Mouse (Mus musculus): ENCODE measurements around the gene Pde9a. TPM values are rescaled to one million over a fixed set of nuclear protein-coding genes. Genes with fewer than 3 reads are reported as not detected.

Gene Pde9a
- polyA plus RNA-seq, 1 experiment = 0.14 TPM

- H3K27me3 ChIP-seq (ENCODE audit: control insufficient read depth, insufficient read depth, insufficient read length) = no peaks in the 10 kb centered on the region
- H3K4me3 ChIP-seq = peak overlapping the region; percentile 92
- peak overlapping the region; percentile 94 for H3K4me2 ChIP-seq (ENCODE audit: low read depth)
- H3K79me2 ChIP-seq (ENCODE audit: control insufficient read depth, insufficient read depth) = peaks cover 20% of the 10 kb centered on the region
- no peak overlapping the region for H3ac ChIP-seq (ENCODE audit: control insufficient read depth, insufficient read length)
- peaks cover 15% of the 10 kb centered on the region for H3K36me3 ChIP-seq (ENCODE audit: control insufficient read depth, insufficient read depth)
- no peak for TF ChIP-seq E2F4 (IDR thresholded peaks at IDR 0.05; ENCODE audit: insufficient read depth)
- no peak for TF ChIP-seq CEBPB (IDR thresholded peaks at IDR 0.05; ENCODE audit: insufficient read depth, poor library complexity, severe bottlenecking)
- TF ChIP-seq USF1 (IDR thresholded peaks at IDR 0.05; ENCODE audit: low read depth) = no peak
- no peak for TF ChIP-seq SRF (IDR thresholded peaks at IDR 0.05; ENCODE audit: control insufficient read depth, insufficient read length, low read depth)
- TF ChIP-seq REST (IDR thresholded peaks at IDR 0.05; ENCODE audit: insufficient read depth, insufficient read length) = no peak
- TF ChIP-seq POLR2AphosphoS2 (IDR thresholded peaks at IDR 0.05; ENCODE audit: insufficient read length, low read depth) = no peak
- TF ChIP-seq TCF12 (IDR thresholded peaks at IDR 0.05; ENCODE audit: insufficient read depth, poor library complexity, severe bottlenecking) = no peak
- no peak for TF ChIP-seq POLR2A (IDR thresholded peaks at IDR 0.05; ENCODE audit: insufficient read length, low read depth)
- TF ChIP-seq MAX (IDR thresholded peaks at IDR 0.05; ENCODE audit: low read depth) = no peak
- TF ChIP-seq MYOG (IDR thresholded peaks at IDR 0.05; ENCODE audit: control insufficient read depth in 1 of 3, insufficient read depth in 1 of 3, insufficient read length in 2 of 3, low read depth in 2 of 3) = no peak
- TF ChIP-seq TCF3 (IDR thresholded peaks at IDR 0.05; ENCODE audit: insufficient read length, low read depth) = no peak
Measured at GRCm38 (mm10) chr17:31510944-31511343, 124.9 kb downstream of the Pde9a start.

GRCm38 (mm10) chr17:31511792-31512495, 125.9 kb downstream of the Pde9a start:
- Histone ChIP-seq H3K79me2 (ENCODE audit: control insufficient read depth, insufficient read depth) (peaks cover 20% of the 10 kb centered on the region), H3K4me2 (ENCODE audit: low read depth) (peak overlapping the region; percentile 94), H3K4me3 (peak overlapping the region; percentile 92), H3K36me3 (ENCODE audit: control insufficient read depth, insufficient read depth) (peaks cover 15% of the 10 kb centered on the region), H3K27me3 (ENCODE audit: control insufficient read depth, insufficient read depth, insufficient read length) (no peaks in the 10 kb centered on the region), H3ac (ENCODE audit: control insufficient read depth, insufficient read length) (peak overlapping the region; percentile 11)
- peak; percentile 97 for TF ChIP-seq POLR2AphosphoS2 (IDR thresholded peaks at IDR 0.05; ENCODE audit: insufficient read length, low read depth)
- TF ChIP-seq MAX (IDR thresholded peaks at IDR 0.05; ENCODE audit: low read depth) = peak; percentile 84
- no peak for TF ChIP-seq REST (IDR thresholded peaks at IDR 0.05; ENCODE audit: insufficient read depth, insufficient read length)
- TF ChIP-seq USF1 (IDR thresholded peaks at IDR 0.05; ENCODE audit: low read depth) = peak; percentile 66
- TF ChIP-seq MYOG (IDR thresholded peaks at IDR 0.05; ENCODE audit: control insufficient read depth in 1 of 3, insufficient read depth in 1 of 3, insufficient read length in 2 of 3, low read depth in 2 of 3) = peak in 2 of 3 experiments; percentile 33 to 58
- peak; percentile 87 for TF ChIP-seq SRF (IDR thresholded peaks at IDR 0.05; ENCODE audit: control insufficient read depth, insufficient read length, low read depth)
- TF ChIP-seq MYOD1 (IDR thresholded peaks at IDR 0.05; ENCODE audit: control insufficient read depth in 1 of 3, insufficient read length in 2 of 3, low read depth in 2 of 3) = peak in 1 of 3 experiments; percentile 57
- TF ChIP-seq TCF12 (IDR thresholded peaks at IDR 0.05; ENCODE audit: insufficient read depth, poor library complexity, severe bottlenecking) = no peak
- peak; percentile 47 for TF ChIP-seq E2F4 (IDR thresholded peaks at IDR 0.05; ENCODE audit: insufficient read depth)
- no peak for TF ChIP-seq CEBPB (IDR thresholded peaks at IDR 0.05; ENCODE audit: insufficient read depth, poor library complexity, severe bottlenecking)
- TF ChIP-seq POLR2A (IDR thresholded peaks at IDR 0.05; ENCODE audit: insufficient read length, low read depth) = peak; percentile 90
- TF ChIP-seq TCF3 (IDR thresholded peaks at IDR 0.05; ENCODE audit: insufficient read length, low read depth) = no peak

DNA sequence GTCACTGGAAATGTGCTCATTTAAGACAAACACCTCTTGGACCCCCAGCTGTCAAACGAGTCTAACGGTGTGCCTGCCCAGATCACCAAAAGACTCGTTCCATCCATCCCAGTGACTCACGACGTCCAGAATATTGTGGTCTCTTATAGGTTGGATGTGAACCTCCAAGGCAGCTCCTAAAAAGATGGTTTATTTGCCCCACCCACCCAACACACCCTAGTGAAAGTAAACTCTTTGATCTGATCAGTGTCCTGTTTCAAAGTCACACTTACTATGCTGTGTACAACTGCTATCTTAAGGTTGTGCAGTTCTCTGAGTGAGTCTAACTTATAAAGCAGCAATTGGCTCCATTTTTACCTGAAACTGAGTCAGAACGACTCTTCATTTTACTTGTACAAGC, 126.6 kb downstream of the Pde9a start:
- Histone ChIP-seq H3K4me2 (ENCODE audit: low read depth) (peak overlapping the region; percentile 92), H3ac (ENCODE audit: control insufficient read depth, insufficient read length) (peak overlapping the region; percentile 11), H3K27me3 (ENCODE audit: control insufficient read depth, insufficient read depth, insufficient read length) (no peaks in the 10 kb centered on the region), H3K79me2 (ENCODE audit: control insufficient read depth, insufficient read depth) (peaks cover 20% of the 10 kb centered on the region), H3K4me3 (peak overlapping the region; percentile 92), H3K36me3 (ENCODE audit: control insufficient read depth, insufficient read depth) (peaks cover 14% of the 10 kb centered on the region)
- TF ChIP-seq SRF (IDR thresholded peaks at IDR 0.05; ENCODE audit: control insufficient read depth, insufficient read length, low read depth) (no peak), POLR2AphosphoS2 (IDR thresholded peaks at IDR 0.05; ENCODE audit: insufficient read length, low read depth) (no peak), POLR2A (IDR thresholded peaks at IDR 0.05; ENCODE audit: insufficient read length, low read depth) (no peak)

GRCm38 (mm10) chr17:31514696-31515095, 128.7 kb downstream of the Pde9a start:
- Histone ChIP-seq H3K79me2 (ENCODE audit: control insufficient read depth, insufficient read depth) (peaks cover 20% of the 10 kb centered on the region), H3ac (ENCODE audit: control insufficient read depth, insufficient read length) (no peak overlapping the region)

More at GRCm38 (mm10) chr17:31514696-31515095, 128.7 kb downstream of the Pde9a start:
- Histone ChIP-seq H3K4me2 (ENCODE audit: low read depth) (no peak overlapping the region), H3K4me3 (no peak overlapping the region), H3K36me3 (ENCODE audit: control insufficient read depth, insufficient read depth) (no peaks in the 10 kb centered on the region), H3K27me3 (ENCODE audit: control insufficient read depth, insufficient read depth, insufficient read length) (no peaks in the 10 kb centered on the region)
- TF ChIP-seq REST (IDR thresholded peaks at IDR 0.05; ENCODE audit: insufficient read depth, insufficient read length) = no peak
- no peak for TF ChIP-seq MYOD1 (IDR thresholded peaks at IDR 0.05; ENCODE audit: control insufficient read depth in 1 of 3, insufficient read length in 2 of 3, low read depth in 2 of 3)
- no peak for TF ChIP-seq CEBPB (IDR thresholded peaks at IDR 0.05; ENCODE audit: insufficient read depth, poor library complexity, severe bottlenecking)
- TF ChIP-seq E2F4 (IDR thresholded peaks at IDR 0.05; ENCODE audit: insufficient read depth) = no peak
- TF ChIP-seq USF1 (IDR thresholded peaks at IDR 0.05; ENCODE audit: low read depth) = no peak
- no peak for TF ChIP-seq TCF12 (IDR thresholded peaks at IDR 0.05; ENCODE audit: insufficient read depth, poor library complexity, severe bottlenecking)
- no peak for TF ChIP-seq SRF (IDR thresholded peaks at IDR 0.05; ENCODE audit: control insufficient read depth, insufficient read length, low read depth)
- TF ChIP-seq POLR2AphosphoS2 (IDR thresholded peaks at IDR 0.05; ENCODE audit: insufficient read length, low read depth) = no peak
- no peak for TF ChIP-seq MYOG (IDR thresholded peaks at IDR 0.05; ENCODE audit: control insufficient read depth in 1 of 3, insufficient read depth in 1 of 3, insufficient read length in 2 of 3, low read depth in 2 of 3)
- no peak for TF ChIP-seq MAX (IDR thresholded peaks at IDR 0.05; ENCODE audit: low read depth)
- TF ChIP-seq TCF3 (IDR thresholded peaks at IDR 0.05; ENCODE audit: insufficient read length, low read depth) = no peak
- TF ChIP-seq POLR2A (IDR thresholded peaks at IDR 0.05; ENCODE audit: insufficient read length, low read depth) = no peak

Data from myocyte (in vitro differentiated cells).